Mouse (Mus musculus): ENCODE measurements around the gene Klhl42.

Klhl42 gene

DNA sequence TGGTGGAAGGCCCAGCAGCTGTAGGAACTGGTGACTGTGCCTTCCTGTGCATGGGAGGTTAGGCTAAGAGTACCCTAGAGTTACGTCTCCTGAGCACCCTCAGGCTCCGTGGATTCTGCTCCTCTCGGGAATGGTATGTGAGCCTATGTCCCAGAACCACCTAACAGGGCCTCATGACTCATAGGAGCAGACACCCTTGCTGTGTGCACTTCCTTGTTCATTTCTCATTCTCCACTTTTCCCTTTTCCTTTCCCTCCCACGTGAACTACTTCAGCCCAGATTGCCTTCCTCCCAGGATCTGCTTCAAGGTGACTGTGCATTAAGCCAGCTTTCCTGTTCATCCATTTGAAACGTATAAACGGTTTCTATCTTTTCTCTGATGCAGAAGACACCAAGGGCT lies 59.9 kb downstream of the Klhl42 start:
- DNase-seq (ENCODE audit: low spot score in 2 of 2) = no peak

DNA sequence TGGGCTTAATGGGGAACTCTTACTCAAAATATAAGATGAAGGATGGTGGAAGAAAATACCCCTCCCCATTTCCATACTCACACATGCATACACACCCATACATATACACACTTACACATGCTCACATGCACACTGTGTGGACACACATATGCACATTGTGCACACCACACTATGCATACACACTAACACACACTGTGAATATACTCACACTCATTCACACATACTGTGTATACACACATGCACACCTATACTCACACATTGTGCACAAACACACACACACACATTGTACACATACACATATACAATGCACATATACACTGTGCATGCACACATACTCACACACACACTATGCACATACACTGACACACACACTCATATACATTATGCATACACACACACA lies 60.7 kb downstream of the Klhl42 start:
- no peak for DNase-seq (ENCODE audit: low spot score in 2 of 2)

DNA sequence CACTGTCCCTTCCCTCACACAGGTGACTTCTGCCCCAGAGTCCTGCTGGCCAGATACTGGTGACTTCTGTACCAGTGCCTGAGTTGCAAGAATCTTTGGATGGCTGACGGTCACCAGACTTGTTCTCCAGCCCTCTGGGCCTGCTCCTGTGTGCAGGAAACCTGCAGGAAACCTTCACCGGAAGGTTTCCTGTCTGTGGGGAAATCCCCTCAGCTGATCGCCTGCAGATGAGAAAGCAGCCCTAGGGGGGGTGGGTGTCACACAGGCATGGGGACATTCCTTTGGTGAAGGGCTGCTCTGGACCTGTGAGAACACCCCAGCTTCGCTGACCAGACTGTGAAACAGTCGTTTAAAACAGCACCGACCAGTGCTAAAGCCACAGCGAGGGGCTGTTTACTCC lies 63.9 kb downstream of the Klhl42 start:
- DNase-seq (ENCODE audit: low spot score in 2 of 2) = no peak

DNA sequence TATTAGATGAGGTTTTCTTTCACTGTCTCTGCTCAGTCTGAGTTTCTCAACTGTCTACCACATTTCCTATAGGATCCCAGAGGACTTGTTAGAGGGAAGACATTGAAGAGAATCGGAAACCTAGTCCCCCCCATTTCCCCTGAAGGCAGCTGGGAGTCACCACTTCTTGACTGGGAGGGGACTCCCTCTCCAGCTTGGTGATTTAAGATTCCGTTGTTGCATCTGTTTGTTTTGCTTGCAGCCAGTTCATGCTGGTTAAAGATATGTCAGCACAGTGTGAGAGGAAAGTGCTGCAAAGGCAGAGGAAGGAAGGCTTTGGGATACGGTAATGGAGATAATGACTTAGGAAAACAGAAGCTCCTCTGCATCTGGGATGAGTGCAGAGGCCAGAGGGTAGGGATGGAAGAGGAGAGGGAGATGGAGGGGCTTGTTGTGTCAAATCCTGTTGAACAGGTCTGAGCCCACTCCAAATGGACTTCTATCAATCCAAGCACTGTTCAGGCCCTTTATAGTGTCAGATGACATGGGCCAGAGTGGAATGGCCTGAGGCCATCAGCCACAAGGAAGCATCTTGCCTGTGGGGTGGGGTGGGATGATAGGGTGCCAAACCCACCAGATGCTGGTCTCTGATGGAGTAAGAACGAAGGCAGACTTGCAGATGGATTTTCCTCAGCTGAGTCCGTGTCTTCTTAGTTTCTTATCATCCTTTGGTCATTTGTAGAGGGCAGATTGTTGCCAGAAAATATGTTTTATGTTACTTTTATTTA lies 70.8 kb downstream of the Klhl42 start:
- DNase-seq (ENCODE audit: low spot score in 2 of 2) = no peak
